Mouse (Mus musculus): ENCODE data around the gene Dnah10. TPM values are rescaled to one million over a fixed set of nuclear protein-coding genes. Genes with fewer than 3 reads are reported as not detected.
"Not testable (repeated sequence)": the region's sequence is repeated elsewhere in the genome, so short reads cannot be mapped to it uniquely, and the experiment has no call there.

Gene Dnah10
- polyA plus RNA-seq, 1 experiment: 0.04 TPM

DNA sequence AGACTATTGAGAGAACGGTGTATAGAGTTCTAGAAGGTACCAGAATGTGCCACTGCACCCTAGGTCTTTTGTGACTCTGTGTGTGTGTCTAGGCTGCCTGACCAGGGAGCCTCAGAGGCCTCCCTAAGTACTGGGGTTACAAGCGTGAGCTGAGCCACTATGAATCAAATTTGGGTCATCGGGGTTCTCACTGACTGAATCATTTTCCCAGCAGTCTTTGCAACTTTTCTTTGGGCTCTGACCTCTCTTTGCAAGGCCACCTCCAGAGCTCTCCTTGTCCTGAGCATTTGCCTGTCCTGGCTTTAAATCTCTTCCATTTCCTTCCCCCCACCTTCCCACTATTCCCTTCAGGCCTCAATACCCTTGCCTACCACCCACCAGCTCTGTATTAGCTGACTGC, 19.0 kb downstream of the Dnah10 start:
- Histone ChIP-seq H3K4me1 (ENCODE audit: control insufficient read depth) (no peaks in the 10 kb centered on the region), H3K4me3 (replicated peaks) (no peak overlapping the region), H3K36me3 (ENCODE audit: control insufficient read depth) (no peaks in the 10 kb centered on the region), H3K27me3 (ENCODE audit: control insufficient read depth) (no peaks in the 10 kb centered on the region), H3K9me3 (ENCODE audit: control insufficient read depth, low read length) (peaks cover 13% of the 10 kb centered on the region)
- TF ChIP-seq TAL1 (IDR thresholded peaks at IDR 0.05; ENCODE audit: low read length) (no peak), GATA1 (IDR thresholded peaks at IDR 0.05; ENCODE audit: low read length) (no peak)

DNA sequence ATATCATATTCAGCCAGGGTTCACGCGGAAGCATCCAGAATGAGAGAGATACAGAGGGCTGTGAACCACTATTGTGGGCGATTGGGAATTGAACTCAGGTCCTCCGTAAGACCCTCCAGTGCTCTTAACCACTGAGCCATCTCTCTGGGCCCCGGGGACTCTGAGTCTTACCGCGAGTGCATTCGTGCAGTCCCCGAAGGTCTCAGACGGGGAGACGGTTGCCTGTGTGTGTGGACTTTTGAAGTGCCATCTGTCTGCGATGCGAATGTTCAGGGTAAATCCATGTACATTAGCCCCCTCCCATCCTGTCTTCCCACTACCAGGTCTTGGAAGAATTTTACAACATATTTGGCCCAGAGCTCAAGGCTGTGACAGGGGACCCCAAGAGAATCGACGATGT, 21.3 kb downstream of the Dnah10 start:
- no peak overlapping the region for H3K4me3 ChIP-seq (replicated peaks)
- H3K9me3 ChIP-seq (ENCODE audit: control insufficient read depth, low read length): peaks cover 13% of the 10 kb centered on the region
- no peak for TF ChIP-seq TAL1 (IDR thresholded peaks at IDR 0.05; ENCODE audit: low read length)
- TF ChIP-seq GATA1 (IDR thresholded peaks at IDR 0.05; ENCODE audit: low read length): no peak
- no peaks in the 10 kb centered on the region for H3K27me3 ChIP-seq (ENCODE audit: control insufficient read depth)
- no peaks in the 10 kb centered on the region for H3K36me3 ChIP-seq (ENCODE audit: control insufficient read depth)
- no peaks in the 10 kb centered on the region for H3K4me1 ChIP-seq (ENCODE audit: control insufficient read depth)

DNA sequence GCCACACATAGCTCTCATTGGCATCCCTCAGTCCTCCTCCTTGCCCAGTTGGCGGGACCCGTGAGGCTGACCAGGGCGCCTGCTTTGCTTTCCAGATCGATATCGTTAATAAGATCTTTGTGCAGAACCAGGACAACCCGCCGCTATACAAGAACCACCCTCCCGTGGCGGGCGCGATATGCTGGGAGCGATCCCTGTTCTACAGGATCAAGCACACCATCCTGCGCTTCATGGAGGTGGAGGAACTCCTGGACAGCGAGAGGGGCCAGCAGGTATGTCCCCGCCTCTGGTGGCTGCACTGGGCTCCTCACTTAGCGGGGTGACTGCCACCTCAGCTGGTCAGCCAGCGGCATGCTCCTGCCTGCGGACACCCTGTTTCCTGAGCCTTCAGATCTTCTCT, 23.4 kb downstream of the Dnah10 start:
- Histone ChIP-seq H3K9me3 (ENCODE audit: control insufficient read depth, low read length) (0 out of 2 replicates have a peak, but pooled peaks cover 2% of the 10 kb centered on the region), H3K4me3 (replicated peaks) (no peak overlapping the region), H3K36me3 (ENCODE audit: control insufficient read depth) (no peaks in the 10 kb centered on the region), H3K27me3 (ENCODE audit: control insufficient read depth) (no peaks in the 10 kb centered on the region), H3K4me1 (ENCODE audit: control insufficient read depth) (no peaks in the 10 kb centered on the region)
- TF ChIP-seq GATA1 (IDR thresholded peaks at IDR 0.05; ENCODE audit: low read length) (no peak), TAL1 (IDR thresholded peaks at IDR 0.05; ENCODE audit: low read length) (no peak)

DNA sequence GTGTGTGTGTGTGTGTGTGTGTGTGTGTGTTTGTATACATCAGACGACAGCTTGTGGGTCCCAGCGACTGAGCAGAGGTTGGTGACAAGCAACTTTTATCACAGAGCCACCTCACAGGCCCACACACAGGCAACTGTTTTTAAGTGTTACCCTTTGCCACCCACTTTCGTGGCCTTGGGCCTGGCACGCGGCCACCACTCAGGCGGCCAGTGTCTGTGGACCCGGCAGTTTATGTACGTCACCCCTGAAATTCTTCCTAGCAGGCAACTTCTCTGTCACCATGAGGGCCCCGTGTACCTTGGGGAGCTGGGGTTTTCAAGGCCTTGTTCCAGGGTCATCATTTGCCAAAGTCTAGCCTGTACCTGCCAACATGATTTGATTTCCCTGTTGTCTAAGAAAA, 26.8 kb downstream of the Dnah10 start:
- Histone ChIP-seq H3K9me3 (ENCODE audit: control insufficient read depth, low read length) (peaks cover 7% of the 10 kb centered on the region), H3K36me3 (ENCODE audit: control insufficient read depth) (no peaks in the 10 kb centered on the region), H3K27me3 (ENCODE audit: control insufficient read depth) (no peaks in the 10 kb centered on the region), H3K4me1 (ENCODE audit: control insufficient read depth) (no peaks in the 10 kb centered on the region), H3K4me3 (replicated peaks) (no peak overlapping the region)
- TF ChIP-seq TAL1 (IDR thresholded peaks at IDR 0.05; ENCODE audit: low read length): no peak
- TF ChIP-seq GATA1 (IDR thresholded peaks at IDR 0.05; ENCODE audit: low read length): no peak

DNA sequence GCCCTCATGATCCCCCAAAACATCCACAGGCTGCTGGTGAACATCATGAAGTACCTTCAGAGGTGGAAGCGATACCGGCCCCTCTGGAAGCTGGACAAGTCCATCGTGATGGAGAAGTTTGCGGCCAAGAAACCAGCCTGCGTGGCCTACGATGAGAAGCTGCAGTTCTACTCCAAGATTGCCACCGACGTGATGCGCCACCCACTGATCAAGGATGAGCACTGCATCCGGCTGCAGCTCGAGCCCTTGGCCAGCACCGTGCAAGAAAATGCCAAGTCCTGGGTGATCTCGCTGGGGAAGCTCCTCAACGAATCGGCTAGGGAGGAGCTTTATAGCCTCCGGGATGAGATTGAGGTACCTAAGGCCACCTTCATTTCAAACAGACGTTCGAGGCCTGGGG, 36.1 kb downstream of the Dnah10 start:
- Histone ChIP-seq H3K4me3 (replicated peaks) (no peak overlapping the region), H3K27me3 (ENCODE audit: control insufficient read depth) (no peaks in the 10 kb centered on the region), H3K4me1 (ENCODE audit: control insufficient read depth) (no peaks in the 10 kb centered on the region), H3K9me3 (ENCODE audit: control insufficient read depth, low read length) (peaks cover 6% of the 10 kb centered on the region), H3K36me3 (ENCODE audit: control insufficient read depth) (no peaks in the 10 kb centered on the region)
- TF ChIP-seq GATA1 (IDR thresholded peaks at IDR 0.05; ENCODE audit: low read length): no peak
- TF ChIP-seq TAL1 (IDR thresholded peaks at IDR 0.05; ENCODE audit: low read length): no peak

DNA sequence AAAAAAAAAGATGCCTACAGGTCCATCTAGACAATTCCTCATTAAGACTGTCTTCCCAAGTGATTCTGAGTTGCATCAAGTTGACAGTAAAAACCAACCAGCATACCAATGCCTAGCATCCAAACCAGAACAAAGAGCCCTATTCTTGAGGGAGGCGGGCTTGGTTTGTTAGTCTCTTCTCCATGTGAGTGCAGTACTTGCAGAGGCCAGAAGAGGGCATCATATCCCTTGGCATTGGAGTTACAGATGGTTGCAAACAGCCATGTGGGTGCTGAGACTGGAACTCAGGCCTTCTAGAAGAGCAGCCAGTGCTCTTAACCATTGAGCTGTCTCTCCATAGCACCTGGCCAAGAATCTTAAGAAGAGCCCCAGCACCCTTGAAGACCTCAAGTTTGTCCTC, 36.9 kb downstream of the Dnah10 start:
- no peaks in the 10 kb centered on the region for H3K4me1 ChIP-seq (ENCODE audit: control insufficient read depth)
- TF ChIP-seq TAL1 (IDR thresholded peaks at IDR 0.05; ENCODE audit: low read length) (no peak), GATA1 (IDR thresholded peaks at IDR 0.05; ENCODE audit: low read length) (no peak)
- peaks cover 6% of the 10 kb centered on the region for H3K9me3 ChIP-seq (ENCODE audit: control insufficient read depth, low read length)
- H3K36me3 ChIP-seq (ENCODE audit: control insufficient read depth): no peaks in the 10 kb centered on the region
- H3K27me3 ChIP-seq (ENCODE audit: control insufficient read depth): no peaks in the 10 kb centered on the region
- no peak overlapping the region for H3K4me3 ChIP-seq (replicated peaks)

DNA sequence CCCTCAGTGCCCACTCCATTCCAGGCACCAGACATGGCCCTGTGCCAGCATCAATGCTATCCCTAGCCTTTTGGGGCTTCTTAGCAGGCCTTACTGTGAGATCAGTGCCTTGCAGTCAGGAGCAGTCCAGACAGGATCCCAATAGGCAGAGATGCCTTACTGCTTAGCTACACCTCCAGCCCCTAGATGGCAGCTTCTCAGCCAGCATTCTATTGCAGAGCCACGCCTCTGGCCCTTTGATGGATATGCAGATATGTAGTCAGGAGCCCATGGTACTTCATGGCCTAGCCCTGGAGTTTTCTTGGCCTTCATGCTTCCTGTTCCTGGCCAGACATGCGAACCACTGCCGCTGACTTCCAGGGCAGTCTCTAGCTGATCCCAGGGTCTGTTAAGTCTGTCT, 49.7 kb downstream of the Dnah10 start:
- Histone ChIP-seq H3K4me3 (replicated peaks) (no peak overlapping the region), H3K4me1 (ENCODE audit: control insufficient read depth) (no peaks in the 10 kb centered on the region), H3K9me3 (ENCODE audit: control insufficient read depth, low read length) (0 out of 2 replicates have a peak, but pooled peaks cover 2% of the 10 kb centered on the region), H3K27me3 (ENCODE audit: control insufficient read depth) (no peaks in the 10 kb centered on the region), H3K36me3 (ENCODE audit: control insufficient read depth) (no peaks in the 10 kb centered on the region)
- TF ChIP-seq GATA1 (IDR thresholded peaks at IDR 0.05; ENCODE audit: low read length) (no peak), TAL1 (IDR thresholded peaks at IDR 0.05; ENCODE audit: low read length) (no peak)

DNA sequence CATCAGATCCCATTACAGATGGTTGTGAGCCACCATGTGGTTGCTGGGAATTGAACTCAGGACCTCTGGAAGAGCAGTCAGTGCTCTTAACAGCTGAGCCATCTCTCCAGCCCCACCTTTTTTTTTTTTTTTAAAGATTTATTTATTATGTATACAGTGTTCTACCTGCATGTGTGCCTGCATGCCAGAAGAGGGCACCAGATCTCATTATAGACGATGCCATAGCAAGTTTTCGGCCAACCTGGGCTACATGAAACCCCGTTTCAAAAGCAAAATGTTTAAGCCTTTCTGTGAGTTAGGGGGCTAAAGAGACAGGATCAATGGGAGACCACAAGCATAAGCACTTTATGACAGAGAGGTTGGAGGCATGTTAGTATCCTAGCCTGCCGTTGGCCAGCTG, 51.4 kb downstream of the Dnah10 start:
- not testable (repeated sequence) for H3K9me3 ChIP-seq (ENCODE audit: control insufficient read depth, low read length); H3K36me3 ChIP-seq (ENCODE audit: control insufficient read depth); H3K27me3 ChIP-seq (ENCODE audit: control insufficient read depth); H3K4me3 ChIP-seq (replicated peaks); H3K4me1 ChIP-seq (ENCODE audit: control insufficient read depth)

DNA sequence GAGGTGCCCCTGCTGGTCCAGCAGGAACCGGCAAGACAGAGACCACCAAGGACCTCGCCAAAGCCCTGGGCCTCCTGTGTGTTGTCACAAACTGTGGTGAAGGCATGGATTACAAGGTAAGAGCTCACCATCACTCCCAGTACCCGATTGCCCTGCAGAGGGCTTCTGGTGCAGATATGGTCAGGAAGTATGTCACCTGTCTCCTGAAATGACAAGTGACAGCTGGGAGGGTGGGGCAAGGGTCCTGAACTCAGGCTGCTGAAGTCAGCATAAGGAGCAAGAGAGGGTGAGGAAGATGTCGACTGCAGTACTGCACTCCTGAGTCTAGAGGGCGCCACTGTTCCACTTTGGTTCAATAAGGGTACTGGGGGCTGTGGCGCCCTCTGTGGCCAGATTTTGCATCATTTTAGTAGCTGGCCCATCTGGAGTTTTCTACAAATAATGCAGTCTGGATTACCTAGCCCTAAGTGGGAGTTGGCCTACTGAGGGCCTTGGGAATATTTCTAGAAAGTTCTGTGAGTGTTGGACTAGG, 52.4 kb downstream of the Dnah10 start:
- TF ChIP-seq GATA1 (IDR thresholded peaks at IDR 0.05; ENCODE audit: low read length) (no peak), TAL1 (IDR thresholded peaks at IDR 0.05; ENCODE audit: low read length) (no peak)
- Histone ChIP-seq H3K27me3 (ENCODE audit: control insufficient read depth) (no peaks in the 10 kb centered on the region), H3K9me3 (ENCODE audit: control insufficient read depth, low read length) (peaks cover 8% of the 10 kb centered on the region), H3K4me3 (replicated peaks) (no peak overlapping the region), H3K36me3 (ENCODE audit: control insufficient read depth) (no peaks in the 10 kb centered on the region), H3K4me1 (ENCODE audit: control insufficient read depth) (peaks cover 9% of the 10 kb centered on the region)

DNA sequence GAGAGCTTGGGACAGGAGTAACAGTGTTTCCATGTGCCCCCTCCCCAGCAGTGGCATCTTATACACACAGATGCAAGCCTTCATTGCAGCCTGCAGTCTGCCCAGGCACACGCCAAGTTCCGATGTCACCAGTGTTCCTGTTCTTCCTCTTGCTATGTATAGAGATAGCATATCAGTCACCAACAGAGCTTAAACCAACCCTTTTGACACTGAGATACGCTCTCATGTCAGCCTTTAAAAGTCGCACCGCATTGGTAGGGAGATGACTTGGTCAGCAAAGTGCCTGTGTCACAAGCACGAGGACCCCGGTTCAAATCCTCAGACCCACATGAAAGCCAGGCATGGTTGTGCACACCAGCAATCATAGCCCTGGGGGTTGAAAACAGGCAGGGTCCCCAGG, 55.0 kb downstream of the Dnah10 start:
- TF ChIP-seq GATA1 (IDR thresholded peaks at IDR 0.05; ENCODE audit: low read length) (no peak), TAL1 (IDR thresholded peaks at IDR 0.05; ENCODE audit: low read length) (no peak)
- Histone ChIP-seq H3K4me1 (ENCODE audit: control insufficient read depth) (peaks cover 9% of the 10 kb centered on the region), H3K4me3 (replicated peaks) (no peak overlapping the region), H3K9me3 (ENCODE audit: control insufficient read depth, low read length) (peaks cover 6% of the 10 kb centered on the region), H3K27me3 (ENCODE audit: control insufficient read depth) (no peaks in the 10 kb centered on the region), H3K36me3 (ENCODE audit: control insufficient read depth) (no peaks in the 10 kb centered on the region)
